Mouse (Mus musculus) lung, adult 2 months (tissue): ENCODE results near the gene Dnase1l1.

Experiments used
- CTCF ChIP-seq: fragments of 200-500 bp; IDR thresholded peaks from 2 replicates; pipeline ENCODE4 v1.5.1; 2011; ENCODE audit warnings: mild to moderate bottlenecking, low read length, control low read depth; ENCODE audit not compliant: insufficient read depth
- POLR2A ChIP-seq: fragments of 200-500 bp; IDR thresholded peaks from 2 replicates; pipeline ENCODE4 v1.6.1; 2011; ENCODE audit warnings: low read depth, mild to moderate bottlenecking, control low read depth, low read length, borderline replicate concordance; ENCODE audit errors: extremely low read depth

DNA sequence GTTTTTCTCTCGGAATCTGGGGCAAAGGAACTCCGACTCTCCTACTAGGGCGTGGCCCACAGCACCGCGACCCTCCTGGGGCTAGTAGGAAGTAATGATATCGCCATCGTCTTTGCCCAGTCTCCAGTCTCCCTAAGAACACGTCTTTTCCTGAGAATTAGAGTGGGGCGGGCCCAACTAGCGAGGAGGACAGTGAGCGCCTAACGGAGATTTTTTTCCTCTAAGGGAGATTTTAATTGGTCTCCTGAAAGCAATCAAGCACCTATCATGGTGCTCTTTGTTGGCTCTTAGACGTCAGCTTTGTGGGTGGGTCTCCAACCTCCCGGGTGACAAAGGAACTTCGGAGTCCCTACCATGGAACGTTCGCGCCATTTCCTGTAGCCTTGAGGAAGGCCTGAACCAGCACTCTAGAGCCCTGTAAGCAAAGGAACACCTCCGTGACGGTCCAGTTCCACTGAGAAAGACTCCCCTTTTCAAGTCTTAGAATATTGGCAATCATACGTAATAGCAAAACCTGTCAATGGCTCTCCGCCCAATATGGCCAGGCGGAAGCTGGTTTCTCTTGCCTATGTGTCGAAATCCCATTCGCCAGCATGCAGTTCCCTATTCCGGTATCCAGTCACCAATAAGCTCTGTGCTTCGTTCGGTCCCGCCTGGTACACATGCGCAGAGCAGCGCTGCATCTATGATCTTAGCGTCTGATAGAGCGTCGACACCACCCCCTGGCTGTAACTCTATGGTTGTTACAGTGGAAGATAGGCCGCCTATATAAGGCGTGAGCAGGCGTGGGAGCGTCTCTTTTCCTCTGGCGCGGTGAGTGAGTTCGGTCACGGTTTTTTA lies 11.9 kb downstream of the Dnase1l1 start, which contains the start of gene Rpl10:
- TF ChIP-seq CTCF (no peak), POLR2A (peak; percentile 99)
